Mouse (Mus musculus) CD8-positive naive resting alpha-beta T cell, adult 57 days (primary cell): Measurements from ENCODE around the gene Tspan4. TPM values are rescaled to one million over a fixed set of nuclear protein-coding genes. Genes with fewer than 3 reads are reported as not detected.

ENCODE experiments used
- total RNA-seq: library from RNA; stranded (reverse); gene quantifications from one replicate; pipeline ENCODE4 v1.2.4, GENCODE M21; 2023

Tspan4 gene
- total RNA-seq: 0.95 TPM

GRCm38 (mm10) chr7:141475011-141475804 is at the start of gene Tspan4, which contains the start of gene Polr2l:
Tspan4 (plus strand) TSS chr7:141475240.
Polr2l (minus strand) TSS chr7:141475132.

GRCm38 (mm10) chr7:141429310-141429709 is 45.7 kb upstream of the Tspan4 start, which contains the start of gene Cend1:
Cend1 (minus strand) TSS chr7:141429491.

DNA sequence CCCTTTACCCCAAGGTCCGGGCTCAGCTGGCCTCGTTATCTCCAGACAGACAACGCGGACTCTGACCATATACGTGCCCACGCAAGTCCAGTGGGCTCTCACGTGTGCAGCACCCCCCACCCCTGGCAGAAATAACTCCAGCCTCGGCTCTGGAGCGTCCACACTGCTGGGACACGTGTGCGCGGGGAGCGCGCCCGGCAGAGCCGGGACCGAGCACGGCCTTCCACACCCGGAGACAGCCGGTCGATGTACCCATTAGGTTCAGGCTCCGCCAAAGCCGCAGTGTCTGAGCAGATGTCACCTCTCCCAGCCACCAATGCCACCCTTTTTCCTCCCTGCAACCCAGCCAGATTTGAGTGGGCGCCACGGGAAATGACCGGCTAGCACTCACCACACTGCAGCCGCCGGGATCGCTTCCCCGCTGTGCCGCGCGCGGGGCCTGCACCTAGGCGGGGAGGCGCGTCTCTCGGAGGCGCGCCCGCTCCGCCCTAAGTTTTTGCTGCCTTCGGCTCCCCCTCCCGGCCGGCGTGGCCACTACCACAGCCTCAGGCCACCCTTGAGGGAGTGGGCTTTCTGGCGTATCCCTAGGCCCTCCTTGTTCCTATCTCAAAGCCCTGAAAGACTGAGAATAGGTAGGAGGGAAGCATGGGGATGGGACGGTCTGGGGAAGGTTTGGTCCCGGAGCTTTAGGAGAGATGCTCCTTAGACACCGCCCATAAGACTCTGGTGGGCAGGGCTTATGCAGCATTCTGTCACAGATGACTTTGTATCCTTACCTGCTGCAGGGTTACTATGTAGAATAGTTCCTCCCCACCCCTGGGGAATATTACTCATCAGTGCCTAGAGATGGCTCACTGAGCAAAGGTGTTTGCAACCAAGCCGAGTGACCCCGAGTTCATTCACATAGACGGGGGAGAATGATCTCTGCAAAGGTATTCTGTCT is 37.6 kb upstream of the Tspan4 start, which contains the start of gene Slc25a22:
Gene Slc25a22 (minus strand): TSS at position 715 of the 943 bp plus-strand sequence.

GRCm38 (mm10) chr7:141443828-141444237 is 31.2 kb upstream of the Tspan4 start, which contains the start of gene Pidd1:
Pidd1 (minus strand) TSS chr7:141444025.

GRCm38 (mm10) chr7:141447110-141447991 is 27.7 kb upstream of the Tspan4 start, which contains the start of gene Rplp2:
Rplp2 (plus strand) TSS chr7:141447370.

GRCm38 (mm10) chr7:141454967-141455551 is 20.0 kb upstream of the Tspan4 start, which contains the start of gene Pnpla2:
Pnpla2 (plus strand) TSS chr7:141455198.

DNA sequence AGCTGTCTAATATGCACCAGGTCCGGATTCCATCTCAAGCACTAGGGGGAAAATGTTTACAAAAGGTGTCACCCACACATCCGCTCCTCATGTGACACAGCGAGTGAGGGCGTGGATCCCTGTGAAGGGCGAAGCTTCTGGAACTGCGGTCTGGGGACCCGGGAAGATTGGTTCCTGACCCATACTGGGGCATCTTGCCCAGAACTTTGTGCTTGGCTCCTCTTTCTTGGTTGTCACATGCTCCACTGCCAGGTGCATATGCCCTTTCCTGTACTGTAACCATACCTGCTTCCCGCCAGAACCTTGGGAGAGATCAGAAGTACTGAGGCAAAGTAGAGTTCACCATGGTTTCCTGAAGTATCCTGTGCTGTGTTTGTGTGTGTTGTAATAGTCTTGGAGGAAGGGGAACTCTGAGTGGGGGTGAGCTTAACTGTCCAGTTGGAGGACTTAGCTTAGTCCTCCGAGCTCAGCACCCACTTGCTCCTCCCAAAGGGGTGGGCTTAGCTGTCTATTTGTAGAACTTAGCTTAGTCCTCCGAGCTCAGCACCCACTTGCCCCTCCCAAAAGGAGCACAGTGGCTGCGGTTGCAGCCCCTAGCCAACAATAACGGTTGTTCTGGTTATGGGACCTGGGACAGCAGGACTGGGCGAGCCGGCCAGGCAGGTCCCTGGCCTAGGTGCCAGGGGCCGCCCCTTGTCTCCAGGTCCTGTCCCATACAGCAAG is 14.5 kb upstream of the Tspan4 start, which contains the start of gene Cracr2b:
Gene Cracr2b (plus strand): TSS at position 704 of the 723 bp plus-strand sequence.

DNA sequence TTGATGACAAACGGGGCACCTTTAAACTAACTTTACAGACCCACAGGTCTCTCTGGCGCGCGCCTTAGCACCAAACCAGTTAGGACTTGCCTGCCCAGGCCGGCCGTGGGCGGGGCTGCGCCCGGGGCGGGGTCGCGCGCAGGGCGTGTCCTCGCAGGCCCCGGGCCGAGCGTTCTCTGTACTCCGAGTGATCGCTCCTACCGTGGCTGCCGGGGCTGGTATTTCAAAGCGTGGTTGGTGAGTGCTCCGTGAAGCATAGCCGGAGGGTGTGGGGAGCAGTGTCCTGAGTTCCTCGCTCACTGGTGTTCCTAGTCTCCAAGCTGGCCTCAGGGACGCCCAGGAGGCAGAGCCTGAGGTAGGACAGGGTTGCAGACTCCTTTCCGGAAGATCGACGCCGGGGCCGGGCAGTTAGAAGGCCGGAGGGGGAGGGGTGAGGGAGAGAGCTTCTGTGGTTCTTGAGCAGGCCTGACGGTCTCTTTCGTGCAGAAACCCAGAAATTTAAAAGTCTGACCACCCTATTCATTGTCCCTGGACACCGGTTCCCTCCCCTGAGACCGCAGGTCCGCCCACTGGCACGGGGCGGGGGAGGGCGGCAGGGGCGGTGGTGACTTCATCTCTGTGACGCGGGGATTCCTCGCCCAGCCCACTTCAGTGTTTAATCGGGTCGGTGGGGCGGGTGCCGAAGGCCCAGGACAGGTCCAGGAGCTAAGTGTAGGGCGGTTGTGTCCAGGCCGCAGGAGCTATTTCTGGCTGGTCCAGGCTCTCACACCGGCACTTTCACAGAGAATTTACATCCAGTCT is 7.6 kb upstream of the Tspan4 start, which contains the start of gene Cd151:
Gene Cd151 (plus strand): TSS at position 163 of the 801 bp plus-strand sequence.

GRCm38 (mm10) chr7:141539556-141540311 is 64.7 kb downstream of the Tspan4 start, which contains the start of gene Chid1:
Chid1 (minus strand) TSS chr7:141539857.

Other genes with a start within 250 kb of the Tspan4 start
- gene Phrf1, start 246.5 kb upstream of the Tspan4 start, total RNA-seq: 157 TPM
- gene Irf7, start 208.8 kb upstream of the Tspan4 start, total RNA-seq: 57.4 TPM
- not detected for gene Cdhr5, start 198.5 kb upstream of the Tspan4 start, total RNA-seq
- not detected for gene Sct, start 196.1 kb upstream of the Tspan4 start, total RNA-seq
- not detected for gene Drd4, start 183.2 kb upstream of the Tspan4 start, total RNA-seq
- 58.1 TPM for gene Deaf1, start 147.6 kb upstream of the Tspan4 start, total RNA-seq
- 20.9 TPM for gene Tmem80, start 147.5 kb upstream of the Tspan4 start, total RNA-seq
- not detected for gene Eps8l2, start 136.4 kb upstream of the Tspan4 start, total RNA-seq
- 97.8 TPM for gene Taldo1, start 83.0 kb upstream of the Tspan4 start, total RNA-seq
- 31.1 TPM for gene Gatd1, start 61.1 kb upstream of the Tspan4 start, total RNA-seq
- not detected for gene Cend1, start 45.7 kb upstream of the Tspan4 start, total RNA-seq
- gene Slc25a22, start 37.3 kb upstream of the Tspan4 start, total RNA-seq: 67.0 TPM
- gene Pidd1, start 31.2 kb upstream of the Tspan4 start, total RNA-seq: 5.7 TPM
- 3,653 TPM for gene Rplp2, start 27.9 kb upstream of the Tspan4 start, total RNA-seq
- 53.0 TPM for gene Pnpla2, start 20.0 kb upstream of the Tspan4 start, total RNA-seq
- 1.0 TPM for gene Cracr2b, start 14.1 kb upstream of the Tspan4 start, total RNA-seq
- gene Cd151, start 7.8 kb upstream of the Tspan4 start, total RNA-seq: 6.8 TPM
- 16.4 TPM for gene Polr2l, start 108 bp upstream of the Tspan4 start, total RNA-seq
- 23.3 TPM for gene Chid1, start 64.6 kb downstream of the Tspan4 start, total RNA-seq
- gene Ap2a2, start 86.9 kb downstream of the Tspan4 start, total RNA-seq: 41.1 TPM
- not detected for gene Muc6, start 180.1 kb downstream of the Tspan4 start, total RNA-seq
- gene Muc2, start 215.1 kb downstream of the Tspan4 start, total RNA-seq: 1.0 TPM